ENCODE assay signal across 28 mouse cellular contexts in genomic region chr3:117087646-117088045, GRCm38 (mm10).
A peak's percentile ranks its signal among the peaks of the same experiment; 100 is the strongest.
DNase-seq lines count a peak whose midpoint lies in the region; ATAC-seq and TF ChIP-seq lines count a peak whose summit lies in the region.
"Had no signal": no experiment of that assay in that cellular context is flagged by ENCODE, and none has a peak within 500 bp of the region (broad histone marks: within the 10 kb centered on the region; RNA-seq: fewer than 3 reads in every experiment).

No protein-coding gene starts in this region.

- no peaks in the 10 kb centered on the region for H3K79me2 ChIP-seq in liver, adult 2 months (ENCODE audit: control insufficient read depth, insufficient read depth, low read length)

- no peaks in the 10 kb centered on the region for H3K27me3 ChIP-seq in liver, adult 2 months (ENCODE audit: control insufficient read depth, insufficient read depth, low read length)
- no peaks in the 10 kb centered on the region for H3K27me3 ChIP-seq in liver, embryonic 11.5 days (replicated peaks; ENCODE audit: control insufficient read depth, insufficient read depth, low read length)
- H3K27me3 ChIP-seq: heart, embryonic 13.5 days; hindbrain, embryonic 15.5 days; kidney, embryonic 15.5 days; midbrain, embryonic 15.5 days; neural tube, embryonic 15.5 days had no signal

- no peak for TF ChIP-seq CTCF in liver, adult 2 months (IDR thresholded peaks at IDR 0.05; ENCODE audit: low read depth, low read length)

- no peaks in the 10 kb centered on the region for H3K36me3 ChIP-seq in liver, adult 2 months (ENCODE audit: control insufficient read depth, insufficient read depth, low read length)
- H3K36me3 ChIP-seq in liver, embryonic 11.5 days (ENCODE audit: control insufficient read depth, insufficient read depth, low read length), result no peaks in the 10 kb centered on the region
- H3K36me3 ChIP-seq: heart, embryonic 13.5 days; hindbrain, embryonic 15.5 days; kidney, embryonic 15.5 days; midbrain, embryonic 15.5 days; neural tube, embryonic 15.5 days had no signal

- H3K4me3 ChIP-seq in liver, adult 2 months (ENCODE audit: insufficient read depth, low read depth, low read length), result no peak overlapping the region
- H3K4me3 ChIP-seq in liver, embryonic 11.5 days (ENCODE audit: low read depth, low read length), result no peak overlapping the region
- H3K4me3 ChIP-seq: erythroblast, embryonic 14.5 days; heart, embryonic 13.5 days; hindbrain, embryonic 15.5 days; kidney, embryonic 15.5 days; midbrain, embryonic 15.5 days; neural tube, embryonic 15.5 days had no signal

- no peak overlapping the region for H3K4me2 ChIP-seq in liver, embryonic 11.5 days
- H3K4me2 ChIP-seq: heart, embryonic 13.5 days; hindbrain, embryonic 15.5 days; kidney, embryonic 15.5 days; midbrain, embryonic 15.5 days; neural tube, embryonic 15.5 days had no signal

- H3K27ac ChIP-seq in liver, adult 2 months (replicated peaks; ENCODE audit: insufficient read depth, low read depth, low read length), result no peak overlapping the region
- no peak overlapping the region for H3K27ac ChIP-seq in liver, embryonic 11.5 days (ENCODE audit: low read depth, low read length)
- H3K27ac ChIP-seq: heart, embryonic 13.5 days; hindbrain, embryonic 15.5 days; kidney, embryonic 15.5 days; liver, embryonic 14.5 days; macrophage; midbrain, embryonic 15.5 days; neural tube, embryonic 15.5 days had no signal

- no peak overlapping the region for H3K9ac ChIP-seq in liver, adult 2 months (ENCODE audit: low read depth, low read length)
- H3K9ac ChIP-seq in liver, embryonic 11.5 days (ENCODE audit: low read depth, low read length), result no peak overlapping the region
- H3K9ac ChIP-seq: heart, embryonic 13.5 days; hindbrain, embryonic 15.5 days; kidney, embryonic 15.5 days; liver, embryonic 14.5 days; midbrain, embryonic 15.5 days; neural tube, embryonic 15.5 days had no signal

- WGBS in liver, adult 2 months, result 16% methylated on average over 2 of the region's 2 CpGs
- 68% methylated on average over 2 of the region's 2 CpGs for WGBS in liver, embryonic 11.5 days

- no peak for ATAC-seq in liver, embryonic 11.5 days (replicated peaks; ENCODE audit: low FRiP score)
- ATAC-seq: forebrain, embryonic 16.5 days; inflammation-experienced regulatory T-cells, adult 6 months; midbrain, embryonic 15.5 days had no signal

- H3K4me1 ChIP-seq in liver, adult 2 months (ENCODE audit: control insufficient read depth, insufficient read depth, low read length), result no peaks in the 10 kb centered on the region
- no peaks in the 10 kb centered on the region for H3K4me1 ChIP-seq in liver, embryonic 11.5 days (replicated peaks; ENCODE audit: control insufficient read depth, insufficient read depth, low read length)
- H3K4me1 ChIP-seq: hindbrain, embryonic 15.5 days; kidney, embryonic 15.5 days; midbrain, embryonic 15.5 days; neural tube, embryonic 15.5 days had no signal

- no peak for TF ChIP-seq POLR2A in liver, adult 2 months (IDR thresholded peaks at IDR 0.05; ENCODE audit: extremely low read depth, insufficient read depth, low read length)

- H3K9me3 ChIP-seq in liver, embryonic 11.5 days (ENCODE audit: control insufficient read depth, low read length), result no peaks in the 10 kb centered on the region
- H3K9me3 ChIP-seq: heart, embryonic 13.5 days; hindbrain, embryonic 15.5 days; kidney, embryonic 15.5 days; midbrain, embryonic 15.5 days; neural tube, embryonic 15.5 days had no signal

- peak; percentile 5 to 17 for DNase-seq in frontal cortex, postnatal 36 days (ENCODE audit: low spot score in 2 of 2)
- no peak for DNase-seq in frontal cortex, postnatal 10 days (ENCODE audit: low spot score in 2 of 2)
- peak; percentile 7 for DNase-seq in liver, adult 2 months (ENCODE audit: extremely low read depth, low read depth, low spot score)
- no peak for DNase-seq in liver, embryonic 11.5 days (ENCODE audit: low spot score)
- DNase-seq in Muller cell, postnatal 12 days (ENCODE audit: inconsistent ontology term), result peak; percentile 33
- peak; percentile 22 for DNase-seq in telencephalon, adult 2 months (ENCODE audit: low read depth, low spot score)
- no peak for DNase-seq in urinary bladder, adult 2 months (ENCODE audit: low spot score)
- DNase-seq: adrenal gland, postnatal 25 days; cerebellum, adult 2 months; cerebellum, postnatal 14 days; gastrocnemius, postnatal 10 days; heart, postnatal 10 days; kidney, adult 11 months; kidney, postnatal 25 days; left cerebral cortex, postnatal 4 days; lung, adult 2 months; lung, postnatal 10 days; thymus, postnatal 4 days had no signal

Comparison
In these comparisons a context has a peak if more than half of its experiments do, and no peak if none do; other contexts are left out.
1. DNase-seq: peak in frontal cortex, postnatal 36 days (2 of 2), liver, adult 2 months (single experiment), Muller cell, postnatal 12 days (single experiment) and telencephalon, adult 2 months (single experiment); none in frontal cortex, postnatal 10 days (0 of 2), liver, embryonic 11.5 days (single experiment) and urinary bladder, adult 2 months (single experiment).